Mouse (Mus musculus) cerebellum, adult 18-20 months (tissue): ENCODE results near the gene Srms.

Source experiments
- DNase-seq, 2 experiments: peaks; one replicate each; pipeline ENCODE4 v3.0.0; 2021

Gene Srms

GRCm38 (mm10) chr2:181213021-181213445 lies at the start of gene Srms:
TSS of gene Srms (minus strand) at chr2:181213185.
- no peak for DNase-seq

GRCm38 (mm10) chr2:181253248-181253647 lies 40.3 kb upstream of the Srms start:
- DNase-seq = no peak

- no peak for DNase-seq
Measured at GRCm38 (mm10) chr2:181251841-181252240, 38.9 kb upstream of the Srms start.

GRCm38 (mm10) chr2:181249217-181249616 lies 36.2 kb upstream of the Srms start:
- DNase-seq = no peak

- DNase-seq = no peak
Measured at GRCm38 (mm10) chr2:181245031-181245430, 32.0 kb upstream of the Srms start.

- DNase-seq = no peak
Measured at GRCm38 (mm10) chr2:181243706-181244394, 30.9 kb upstream of the Srms start.

- DNase-seq = no peak
Measured at GRCm38 (mm10) chr2:181242314-181242665, 29.3 kb upstream of the Srms start.

- DNase-seq = no peak
Measured at GRCm38 (mm10) chr2:181241602-181242313, 28.8 kb upstream of the Srms start, which contains the start of gene Helz2. TSS of gene Helz2 (minus strand) at chr2:181242027.

GRCm38 (mm10) chr2:181240806-181241440 lies 27.9 kb upstream of the Srms start:
- no peak for DNase-seq

GRCm38 (mm10) chr2:181239261-181239660 lies 26.3 kb upstream of the Srms start:
- DNase-seq = no peak

- no peak for DNase-seq
Measured at GRCm38 (mm10) chr2:181238861-181239260, 25.9 kb upstream of the Srms start.

GRCm38 (mm10) chr2:181238091-181238610 lies 25.2 kb upstream of the Srms start:
- DNase-seq = no peak

- DNase-seq = no peak
Measured at GRCm38 (mm10) chr2:181237251-181238014, 24.4 kb upstream of the Srms start.

- no peak for DNase-seq
Measured at GRCm38 (mm10) chr2:181235681-181236566, 22.9 kb upstream of the Srms start.

- no peak for DNase-seq
Measured at GRCm38 (mm10) chr2:181234680-181235079, 21.7 kb upstream of the Srms start.

- DNase-seq = no peak
Measured at GRCm38 (mm10) chr2:181233443-181233842, 20.5 kb upstream of the Srms start.

GRCm38 (mm10) chr2:181231171-181231570 lies 18.2 kb upstream of the Srms start:
- peak; percentile 40 to 68 for DNase-seq

- no peak for DNase-seq
Measured at GRCm38 (mm10) chr2:181228335-181228734, 15.3 kb upstream of the Srms start.

- DNase-seq = no peak
Measured at GRCm38 (mm10) chr2:181227122-181227521, 14.1 kb upstream of the Srms start.

GRCm38 (mm10) chr2:181224994-181225393 lies 12.0 kb upstream of the Srms start:
- DNase-seq = no peak

- DNase-seq = peak in 1 of 2 experiments; percentile 45
Measured at GRCm38 (mm10) chr2:181220361-181220760, 7.4 kb upstream of the Srms start.
